Mouse (Mus musculus) ES-Bruce4 (cell line): ENCODE results near the gene Ttc13.

Experiments
- CTCF ChIP-seq: IDR thresholded peaks from one replicate; pipeline ENCODE4 v1.8.1; 2011; ENCODE audit warnings: low read depth, low read length
- EP300 ChIP-seq: IDR thresholded peaks from 2 replicates; pipeline ENCODE4 v1.6.1; 2011; ENCODE audit warnings: low read depth, low read length; ENCODE audit not compliant: insufficient read depth
- POLR2A ChIP-seq: IDR thresholded peaks from one replicate; pipeline ENCODE4 v1.8.1; 2011; ENCODE audit warnings: low read length; ENCODE audit not compliant: insufficient read depth

GRCm38 (mm10) chr8:124652546-124652945 is 69.2 kb downstream of the Ttc13 start:
- TF ChIP-seq CTCF (no peak), EP300 (no peak), POLR2A (no peak)
